Mouse (Mus musculus) adrenal gland, adult 18-20 months (tissue): ENCODE results near the gene Lmod3. TPM values are rescaled to one million over a fixed set of nuclear protein-coding genes. Genes with fewer than 3 reads are reported as not detected.

Source experiments
- DNase-seq, 2 experiments: peaks; one replicate each; pipeline ENCODE4 v3.0.0; 2021 to 2022; ENCODE audit warnings: low spot score in 2 of 2
- total RNA-seq, 2 experiments: library from RNA; stranded (reverse); gene quantifications; 1 replicate in 1 of 2; 2 replicates in 1 of 2; pipeline ENCODE4 v1.2.3; 2021

The Lmod3 gene
- total RNA-seq, 2 experiments from 2014 or later = 0.45 TPM; not detected in 1

DNA sequence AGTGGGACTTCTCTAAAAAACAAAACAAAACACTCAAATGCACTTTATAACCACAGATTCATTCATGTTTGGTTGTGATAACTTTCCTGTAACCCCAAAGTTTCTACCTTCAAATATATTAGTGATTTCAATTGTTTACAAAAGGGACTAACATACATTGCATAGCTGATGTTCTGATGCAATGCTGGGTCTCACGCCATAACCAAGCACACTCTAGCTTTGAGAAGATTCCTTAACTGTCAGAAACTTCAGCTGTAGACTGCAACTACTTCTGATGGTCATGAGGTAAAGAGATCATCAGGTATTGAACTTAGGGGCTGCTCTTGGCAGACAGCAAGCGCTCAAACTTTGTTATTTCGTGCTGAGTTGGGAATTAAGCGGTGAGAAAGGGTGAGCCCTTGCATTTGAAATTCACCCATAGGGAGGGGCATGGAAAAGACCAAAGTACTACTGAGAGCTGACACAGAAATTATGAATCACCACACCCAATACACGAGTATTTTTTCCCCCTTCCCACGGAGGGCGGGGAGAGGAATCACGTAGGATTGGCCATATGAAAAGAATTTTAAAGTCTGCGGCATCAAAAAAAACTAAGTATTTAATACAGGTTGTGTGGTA lies 48.2 kb downstream of the Lmod3 start:
- DNase-seq = no peak

DNA sequence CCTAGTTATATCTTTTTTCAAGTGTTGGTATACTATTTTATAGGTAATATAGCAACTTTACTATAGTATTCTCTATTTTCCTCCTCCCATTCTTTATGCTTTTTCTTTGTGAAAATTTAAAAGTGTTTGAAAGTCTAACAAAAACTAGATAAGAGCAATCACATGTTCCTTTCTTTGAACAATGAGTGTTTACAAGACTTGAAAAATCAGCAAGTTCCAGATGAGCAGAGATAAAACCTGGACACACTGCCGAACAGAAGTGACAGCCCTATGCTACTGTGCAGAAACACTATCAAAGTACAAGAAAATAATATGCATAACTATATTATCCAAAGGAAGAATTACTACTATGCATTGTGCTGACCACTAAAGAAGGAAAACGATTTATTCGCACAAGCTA lies 50.1 kb downstream of the Lmod3 start:
- DNase-seq = no peak

DNA sequence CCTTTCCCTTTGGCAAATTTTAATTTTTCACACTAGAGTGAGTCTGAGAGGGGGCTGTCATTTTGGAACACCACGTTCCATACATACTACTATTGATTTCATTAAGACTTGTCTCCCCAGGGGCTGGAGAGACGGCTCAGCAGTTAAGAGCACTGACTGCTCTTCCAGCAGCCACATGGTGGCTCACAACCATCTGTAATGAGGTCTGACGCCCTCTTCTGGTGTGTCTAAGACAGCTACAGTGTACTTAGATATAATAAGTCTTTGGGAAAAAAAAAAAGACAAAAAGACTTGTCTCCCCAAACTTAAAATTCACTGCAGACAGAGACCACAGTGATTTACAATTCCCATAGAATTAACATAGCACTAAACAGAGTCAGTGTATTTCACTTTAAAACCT lies 52.1 kb downstream of the Lmod3 start:
- DNase-seq = no peak

Other genes starting within 250 kb of the Lmod3 start
- 1 to 10 TPM in 1 of 2 experiments, under 1 TPM in 1; 0.89 to 1.1 TPM for gene Fam19a4, start 192.3 kb downstream of the Lmod3 start, total RNA-seq
- gene Eogt, start 103.6 kb downstream of the Lmod3 start, total RNA-seq = 10 to 100 TPM; 20.4 to 27.1 TPM
- gene Tmf1, start 73.6 kb downstream of the Lmod3 start, total RNA-seq = 10 to 100 TPM; 45.6 to 59.7 TPM
- 10 to 100 TPM; 58.8 to 59.4 TPM for gene Uba3, start 47.1 kb downstream of the Lmod3 start, total RNA-seq
- 100 to 1,000 TPM in 1 of 2 experiments, 10 to 100 TPM in 1; 96.5 to 123 TPM for gene Arl6ip5, start 42.1 kb downstream of the Lmod3 start, total RNA-seq